Mouse (Mus musculus) cortical plate, adult 2 months (tissue): ENCODE measurements at regions not wholly inside any gene's neighbourhood (a gene's known extent, or its start where the extent isn't known, plus 50 kb on each side); places are given as distances from the start of the nearest gene placed in this dataset.

Experiments used
- H3K27ac ChIP-seq: fragments of 200-500 bp; 2 replicates; pipeline ENCODE4 v1.5.1; 2012; ENCODE audit warnings: low read length, control low read depth, inconsistent platforms; ENCODE audit not compliant: insufficient read depth
- H3K4me1 ChIP-seq: fragments of 200-500 bp; 2 replicates; pipeline ENCODE4 v1.6.1; 2011; ENCODE audit warnings: low read length; ENCODE audit not compliant: control insufficient read depth, insufficient read depth
- H3K4me3 ChIP-seq: fragments of 200-500 bp; 2 replicates; pipeline ENCODE4 v1.5.1; 2011; ENCODE audit warnings: mild to moderate bottlenecking, low read length, control low read depth; ENCODE audit not compliant: insufficient read depth
- CTCF ChIP-seq: fragments of 200-500 bp; IDR thresholded peaks from 2 replicates; pipeline ENCODE4 v1.5.1; 2011; ENCODE audit warnings: mild to moderate bottlenecking, control low read depth, low read length; ENCODE audit not compliant: insufficient read depth; ENCODE audit errors: extremely low read depth
- POLR2A ChIP-seq: fragments of 200-500 bp; IDR thresholded peaks from 2 replicates; pipeline ENCODE4 v1.6.1; 2011; ENCODE audit warnings: mild to moderate bottlenecking, low read length, control low read depth; ENCODE audit not compliant: insufficient read depth; ENCODE audit errors: extremely low read depth

DNA sequence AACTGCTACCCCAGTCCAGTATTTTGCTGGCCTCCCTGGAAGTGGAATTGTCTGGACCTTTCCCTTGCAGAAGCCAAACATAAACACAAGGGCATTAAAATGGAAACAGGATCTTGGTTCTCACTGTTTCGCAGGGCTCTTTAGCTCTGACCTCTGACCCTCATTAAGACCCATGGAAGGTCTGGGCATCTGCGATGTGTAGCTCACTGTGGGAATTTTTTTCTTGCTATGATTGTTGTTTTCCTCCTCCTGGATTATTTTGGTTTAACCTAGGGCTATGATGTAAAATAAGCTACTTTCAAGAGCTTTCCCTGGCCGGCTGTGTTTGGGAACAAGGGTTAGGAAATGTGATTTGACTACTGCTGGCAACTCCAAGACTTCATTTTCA is 158.1 kb upstream of the Dph6 start:
- no peak overlapping the region for H3K4me3 ChIP-seq
- H3K4me1 ChIP-seq, result no peaks in the 10 kb centered on the region
- TF ChIP-seq POLR2A (no peak), CTCF (no peak)
- no peak overlapping the region for H3K27ac ChIP-seq

DNA sequence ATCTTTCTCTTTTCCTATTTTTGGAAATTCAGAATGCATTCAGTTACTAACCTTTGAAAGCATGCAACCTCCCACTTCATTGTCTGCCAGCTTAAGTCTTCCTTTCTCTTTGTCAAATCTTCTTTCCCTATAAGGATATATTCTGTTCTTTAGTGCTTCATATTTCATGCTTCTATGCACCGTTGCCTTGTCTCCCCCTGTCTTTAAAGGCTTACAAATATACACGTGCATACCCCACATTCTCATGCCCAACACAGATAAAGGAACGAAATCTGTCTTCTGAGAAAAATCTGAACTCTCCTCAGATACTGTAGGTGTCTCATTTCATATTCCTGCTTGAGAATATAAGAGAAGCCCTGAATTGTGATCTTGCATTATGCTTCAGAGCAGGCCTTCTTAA is 167.9 kb upstream of the Dph6 start:
- H3K4me3 ChIP-seq, result no peak overlapping the region
- no peaks in the 10 kb centered on the region for H3K4me1 ChIP-seq
- H3K27ac ChIP-seq, result no peak overlapping the region
- TF ChIP-seq POLR2A (no peak), CTCF (no peak)

DNA sequence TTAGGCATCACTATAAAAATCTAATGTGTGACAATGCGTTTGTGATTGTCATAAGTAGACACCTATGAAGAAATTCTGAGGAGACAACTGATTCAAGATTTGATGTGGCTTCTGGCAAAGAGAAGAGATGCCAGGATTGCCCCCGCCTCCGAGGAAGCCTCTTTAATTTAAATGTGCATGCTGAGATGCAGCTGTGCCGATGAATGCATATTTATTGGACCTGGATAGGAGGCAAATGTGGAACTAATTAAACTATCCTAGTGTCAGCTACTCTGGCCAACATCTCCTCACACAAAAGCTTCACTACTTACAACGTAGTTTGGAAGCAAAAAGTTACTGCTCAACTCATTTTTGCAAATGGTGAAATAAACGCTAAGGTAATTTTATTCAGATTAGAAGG is 173.4 kb upstream of the Dph6 start:
- Histone ChIP-seq H3K4me1 (no peaks in the 10 kb centered on the region), H3K4me3 (no peak overlapping the region), H3K27ac (no peak overlapping the region)
- TF ChIP-seq POLR2A (no peak), CTCF (no peak)

DNA sequence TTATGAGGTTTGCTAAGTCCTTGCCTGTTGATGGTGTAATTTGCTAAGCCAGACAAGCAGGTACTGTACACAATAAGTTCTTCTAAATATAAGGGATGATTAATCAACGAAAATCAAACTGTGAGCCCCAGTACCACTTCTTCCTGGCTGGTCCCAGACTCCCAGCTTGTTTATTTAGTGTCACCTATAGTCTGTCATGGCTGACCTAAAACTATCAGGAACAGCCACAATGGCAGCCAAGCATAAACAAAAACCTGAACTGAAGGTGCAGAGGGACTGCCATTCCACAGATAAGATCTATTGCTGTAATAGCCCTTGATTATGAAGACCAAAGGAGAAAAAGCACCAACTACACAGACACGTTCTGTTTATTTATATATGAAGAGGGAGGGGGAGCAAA is 180.9 kb upstream of the Dph6 start:
- no peak overlapping the region for H3K27ac ChIP-seq
- H3K4me3 ChIP-seq, result no peak overlapping the region
- no peaks in the 10 kb centered on the region for H3K4me1 ChIP-seq
- TF ChIP-seq CTCF (no peak), POLR2A (no peak)

DNA sequence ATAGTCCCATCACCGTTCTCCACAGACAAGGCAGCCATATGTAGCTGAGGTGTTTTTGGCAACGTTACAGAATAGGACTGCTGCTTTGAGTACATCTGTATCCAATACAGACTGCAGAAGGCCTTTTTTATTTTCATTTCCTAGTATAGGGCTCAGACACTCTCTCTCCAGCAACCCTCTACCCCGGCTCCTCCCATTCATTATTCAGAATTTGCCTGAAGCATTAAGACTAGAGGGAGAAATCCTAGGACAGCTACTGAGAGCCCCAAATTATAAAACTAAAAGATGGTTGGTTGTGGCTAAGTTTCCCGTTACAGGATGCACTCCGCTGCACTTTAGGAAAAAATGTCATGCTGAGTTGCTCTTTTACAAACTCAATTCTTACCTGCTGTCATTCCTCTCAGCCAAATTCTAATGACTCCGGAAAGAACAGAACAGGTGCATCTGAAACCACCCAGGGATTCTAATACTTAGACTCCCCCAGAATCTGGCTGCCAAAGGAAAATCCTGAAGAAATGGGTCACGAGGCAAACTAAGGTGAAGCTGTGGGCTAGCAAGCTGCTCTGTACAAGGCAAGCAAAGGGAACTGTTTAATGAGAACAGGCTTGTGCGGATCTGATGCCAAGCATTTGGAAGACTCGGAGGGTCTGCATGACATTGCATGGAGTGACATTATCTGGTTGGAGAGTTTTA is 189.1 kb upstream of the Dph6 start:
- no peak for TF ChIP-seq POLR2A
- Histone ChIP-seq H3K4me3 (no peak overlapping the region), H3K4me1 (no peaks in the 10 kb centered on the region), H3K27ac (no peak overlapping the region)

DNA sequence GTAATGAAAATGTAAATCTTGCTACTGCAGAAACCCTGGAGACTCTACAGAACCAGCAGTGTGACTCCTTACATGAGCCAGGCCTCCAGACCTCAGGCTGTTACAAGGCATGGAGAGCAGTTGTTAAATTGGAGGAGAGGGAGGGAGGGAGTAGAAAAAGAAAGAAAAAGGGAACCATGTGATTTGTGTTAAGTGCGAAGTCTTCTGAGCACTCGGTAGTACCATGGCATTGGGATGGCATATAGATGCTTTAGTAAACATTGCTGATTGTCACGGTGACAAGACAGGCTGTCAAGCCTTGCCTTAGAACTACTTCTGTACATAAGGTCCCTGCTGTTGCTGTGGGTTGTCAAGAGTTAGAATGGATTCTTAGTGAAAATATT is 189.6 kb upstream of the Dph6 start:
- Histone ChIP-seq H3K4me3 (no peak overlapping the region), H3K4me1 (no peaks in the 10 kb centered on the region), H3K27ac (no peak overlapping the region)
- TF ChIP-seq CTCF (no peak), POLR2A (no peak)

DNA sequence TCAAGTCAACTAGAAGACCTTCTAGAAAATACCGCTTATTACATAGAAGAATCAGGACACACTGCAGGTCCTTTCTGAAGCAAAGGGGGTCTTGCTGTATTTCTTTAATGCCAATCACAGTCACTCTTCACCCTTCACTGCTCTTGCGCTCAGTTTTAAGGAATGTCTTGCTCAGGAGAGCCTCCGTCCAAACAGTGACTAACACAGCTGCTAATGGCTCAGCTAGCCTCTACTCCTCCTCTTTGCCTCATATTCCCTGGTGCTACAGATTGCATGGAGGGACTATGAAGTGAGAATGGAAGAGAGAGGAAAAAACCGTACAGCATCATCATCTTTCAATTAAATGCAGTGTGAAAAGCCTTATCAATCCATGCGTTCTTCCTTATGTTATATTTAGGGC is 193.7 kb upstream of the Dph6 start:
- TF ChIP-seq CTCF, result no peak
- no peak for TF ChIP-seq POLR2A
- H3K4me1 ChIP-seq, result no peaks in the 10 kb centered on the region
- H3K27ac ChIP-seq, result no peak overlapping the region
- H3K4me3 ChIP-seq, result no peak overlapping the region

DNA sequence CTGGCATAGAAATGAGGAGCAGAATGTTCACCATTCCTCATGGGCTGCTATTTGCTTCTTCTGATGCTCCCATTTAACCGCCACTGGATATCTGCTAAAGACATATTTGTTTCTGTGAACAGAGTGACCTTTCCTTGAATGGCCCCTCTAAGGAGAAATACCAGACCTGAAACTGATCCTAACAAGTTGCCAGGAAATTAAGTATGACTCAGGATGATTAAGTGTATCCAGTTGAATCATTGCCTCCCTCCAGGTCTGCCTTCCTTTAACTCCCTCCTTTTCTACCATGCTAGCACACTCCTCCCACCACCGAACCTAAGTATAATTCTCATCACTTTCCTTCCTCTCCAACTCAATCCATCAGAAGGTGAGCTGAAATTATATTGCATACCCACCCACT is 194.2 kb upstream of the Dph6 start:
- H3K27ac ChIP-seq, result no peak overlapping the region
- H3K4me1 ChIP-seq, result no peaks in the 10 kb centered on the region
- no peak for TF ChIP-seq CTCF
- no peak overlapping the region for H3K4me3 ChIP-seq

DNA sequence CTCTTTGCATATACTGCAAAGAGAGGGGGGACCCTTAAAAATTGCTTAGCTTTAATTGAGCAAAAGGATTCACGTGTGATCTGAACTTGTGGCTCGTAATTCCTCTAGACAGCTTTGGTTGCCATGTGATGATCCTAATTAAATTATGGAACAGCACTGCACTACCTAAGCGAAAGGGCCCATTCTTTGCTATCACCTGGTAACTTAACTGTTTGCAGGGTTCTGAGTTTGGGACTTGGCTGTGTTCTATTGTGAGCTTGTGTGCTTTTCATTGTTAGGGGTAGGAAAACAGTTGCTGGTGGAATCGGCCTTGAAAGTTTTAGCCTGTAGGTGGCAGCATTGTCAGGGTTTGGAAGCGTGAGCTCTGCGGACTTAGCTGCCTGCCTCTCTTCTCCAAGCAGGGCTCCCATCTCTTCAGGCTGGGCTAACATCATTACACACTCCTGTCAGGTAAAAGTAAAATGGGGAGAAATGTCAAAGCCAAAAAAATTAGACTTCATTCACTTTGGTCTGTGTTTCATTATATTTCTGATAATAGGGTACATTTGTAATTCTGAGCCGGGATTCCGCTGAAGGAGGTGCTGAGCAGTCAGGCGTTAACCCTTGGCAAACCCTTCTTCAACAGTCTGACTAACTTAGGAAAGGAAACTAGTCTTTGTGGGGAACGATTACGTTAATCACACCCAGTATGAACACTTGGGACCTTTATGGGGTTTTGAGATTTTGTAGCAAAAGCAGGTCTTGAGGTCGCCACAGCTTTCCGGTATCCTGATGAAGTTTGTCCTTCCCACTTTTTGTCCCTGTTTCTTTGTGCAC is 199.2 kb upstream of the Dph6 start:
- Histone ChIP-seq H3K4me1 (no peaks in the 10 kb centered on the region), H3K4me3 (no peak overlapping the region; the same call in 1 of the 2 replicates), H3K27ac (no peak overlapping the region)
- TF ChIP-seq POLR2A, result no peak
- TF ChIP-seq CTCF, result peak; percentile 83

DNA sequence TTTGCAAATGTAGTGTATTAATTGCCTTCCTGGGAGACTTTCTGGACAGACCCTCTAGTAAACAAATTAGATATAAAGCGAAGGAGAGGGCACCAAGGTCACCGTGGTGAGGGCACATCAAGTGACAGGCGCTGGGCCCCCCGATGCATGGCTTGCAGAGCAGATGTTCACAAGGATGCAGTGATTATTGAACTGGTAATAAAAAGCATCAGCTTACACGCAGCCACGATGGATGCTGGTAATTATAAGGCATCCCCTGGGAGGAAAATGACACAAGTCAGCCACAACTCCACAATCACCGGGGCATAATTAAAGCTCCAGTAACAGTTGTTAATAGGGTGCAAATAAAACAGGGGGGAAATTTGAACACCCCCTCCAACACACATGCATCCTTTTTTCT is 217.5 kb upstream of the Dph6 start:
- no peak overlapping the region for H3K27ac ChIP-seq
- TF ChIP-seq POLR2A, result no peak
- TF ChIP-seq CTCF, result no peak
- H3K4me1 ChIP-seq, result no peaks in the 10 kb centered on the region

DNA sequence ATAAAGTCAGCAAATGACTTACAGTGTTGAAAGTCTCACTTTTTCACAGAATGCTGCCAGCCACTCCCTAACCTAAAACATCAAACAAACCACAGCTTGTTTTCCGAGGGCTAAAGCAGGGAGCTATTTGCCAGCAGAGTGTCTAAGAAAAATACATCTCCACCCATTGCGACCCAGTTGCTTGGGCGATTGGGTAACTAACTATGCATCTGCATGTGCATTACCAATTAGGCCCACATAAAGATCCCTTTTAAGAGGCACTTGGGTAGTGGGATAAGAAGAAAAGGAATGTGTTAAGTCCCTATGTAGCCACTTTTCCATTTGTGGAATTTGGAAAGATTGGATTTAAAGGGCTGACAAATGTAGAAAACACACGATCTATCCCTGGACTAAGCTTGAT is 218.3 kb upstream of the Dph6 start:
- no peaks in the 10 kb centered on the region for H3K4me1 ChIP-seq
- no peak for TF ChIP-seq CTCF
- TF ChIP-seq POLR2A, result no peak
- H3K4me3 ChIP-seq, result no peak overlapping the region
- no peak overlapping the region for H3K27ac ChIP-seq

More for the DNA sequence above, 217.5 kb upstream of the Dph6 start:
- no peak overlapping the region for H3K4me3 ChIP-seq
